Mouse (Mus musculus) heart, adult 2 months (tissue): ENCODE data around the gene Scaf4. TPM values are rescaled to one million over a fixed set of nuclear protein-coding genes. Genes with fewer than 3 reads are reported as not detected.
A peak's percentile ranks its signal among the peaks of the same experiment; 100 is the strongest.

Experiments
- DNase-seq, 2 experiments: peaks; one replicate each; pipeline ENCODE4 v3.0.0; 2021
- H3K27ac ChIP-seq: fragments of 200-600 bp; 2 replicates; pipeline ENCODE4 v1.8.1; 2022
- H3K27me3 ChIP-seq: fragments of 200-500 bp; 2 replicates; pipeline ENCODE4 v1.6.1; 2012; ENCODE audit warnings: mild to moderate bottlenecking, low read length, inconsistent platforms, mixed read lengths; ENCODE audit not compliant: control insufficient read depth, insufficient read depth
- H3K36me3 ChIP-seq: fragments of 200-500 bp; 2 replicates; pipeline ENCODE4 v1.6.1; 2012; ENCODE audit warnings: low read length, inconsistent platforms; ENCODE audit not compliant: control insufficient read depth, insufficient read depth
- H3K4me1 ChIP-seq: fragments of 200-500 bp; 2 replicates; pipeline ENCODE4 v1.6.1; 2011; ENCODE audit warnings: low read length; ENCODE audit not compliant: control insufficient read depth, insufficient read depth
- H3K4me3 ChIP-seq: fragments of 200-600 bp; 2 replicates; pipeline ENCODE4 v1.8.1; 2022
- H3K79me2 ChIP-seq: fragments of 200-500 bp; replicated peaks from 2 replicates; pipeline ENCODE4 v1.6.1; 2012; ENCODE audit warnings: mild to moderate bottlenecking, inconsistent platforms, low read length, moderate library complexity, mixed read lengths; ENCODE audit not compliant: control insufficient read depth, insufficient read depth
- H3K9ac ChIP-seq: fragments of 200-500 bp; 2 replicates; pipeline ENCODE4 v1.6.1; 2012; ENCODE audit warnings: low read depth, mild to moderate bottlenecking, control low read depth, inconsistent platforms, low read length, mixed read lengths
- CTCF ChIP-seq: fragments of 200-600 bp; IDR thresholded peaks from 2 replicates; pipeline ENCODE4 v1.8.1; 2022; ENCODE audit warnings: antibody characterized with exemption, mild to moderate bottlenecking, moderate library complexity
- EP300 ChIP-seq: fragments of 200-500 bp; IDR thresholded peaks from 2 replicates; pipeline ENCODE4 v1.6.1; 2011; ENCODE audit warnings: low read depth, low read length, control low read depth; ENCODE audit not compliant: insufficient read depth
- POLR2A ChIP-seq: fragments of 200-500 bp; IDR thresholded peaks from 2 replicates; pipeline ENCODE4 v1.6.1; 2011; ENCODE audit warnings: mild to moderate bottlenecking, low read depth, low read length, control low read depth; ENCODE audit not compliant: insufficient read depth
- WGBS: fragments of 180-500 bp; shearing (Covaris S2); methylation state at CpG from one replicate; pipeline ENCODE4 v1.1.7; 2018; 5-methylcytosine and 5-hydroxymethylcytosine counted together
- intact Hi-C: fragments of 180-260 bp; cut with DNase I; formaldehyde crosslinking; loops from one replicate; pipeline ENCODE4 v1.15.1; 2025
- polyA plus RNA-seq: library from polyadenylated mRNA; depleted of rRNA; stranded (reverse); fragments of >200 nt; gene quantifications from 2 replicates; pipeline ENCODE4 v1.2.3, GENCODE M21; 2012
- total RNA-seq, 2 experiments: library from RNA; stranded (reverse); gene quantifications; 2 replicates each; pipeline ENCODE4 v1.2.3; 2021

Gene Scaf4
- total and polyA plus RNA-seq, 3 experiments: 17.8 to 19.9 (median 18.8) TPM

- Histone ChIP-seq H3K4me3 (no peak overlapping the region), H3K27ac (no peak overlapping the region), H3K9ac (no peak overlapping the region), H3K36me3 (no peaks in the 10 kb centered on the region), H3K27me3 (no peaks in the 10 kb centered on the region), H3K4me1 (peaks cover 3% of the 10 kb centered on the region), H3K79me2 (no peaks in the 10 kb centered on the region)
- intact Hi-C loops: loop anchor here (5.0 kb wide), 1 partner anchor 83 kb away; the partner anchor contains the start of gene Scaf4
- WGBS: 82% methylated on average over 10 of the region's 10 CpGs
- DNase-seq: no peak
- TF ChIP-seq EP300: no peak
- TF ChIP-seq POLR2A: no peak
- no peak for TF ChIP-seq CTCF
Measured at GRCm38 (mm10) chr16:90199174-90199573, 85.1 kb downstream of the Scaf4 start.

GRCm38 (mm10) chr16:90198626-90199025, 85.7 kb downstream of the Scaf4 start:
- Histone ChIP-seq H3K9ac (no peak overlapping the region), H3K4me1 (peaks cover 3% of the 10 kb centered on the region), H3K27me3 (no peaks in the 10 kb centered on the region), H3K79me2 (no peaks in the 10 kb centered on the region), H3K4me3 (no peak overlapping the region), H3K36me3 (no peaks in the 10 kb centered on the region), H3K27ac (no peak overlapping the region)
- DNase-seq: no peak
- intact Hi-C loops: loop anchor here (5.0 kb wide), 1 partner anchor 84 kb away; the partner anchor contains the start of gene Scaf4
- no peak for TF ChIP-seq POLR2A
- no peak for TF ChIP-seq EP300
- no peak for TF ChIP-seq CTCF
- 68% methylated on average over 6 of the region's 6 CpGs for WGBS

GRCm38 (mm10) chr16:90197337-90197973, 86.8 kb downstream of the Scaf4 start:
- peak overlapping the region; percentile 44 for H3K4me3 ChIP-seq
- peaks cover 3% of the 10 kb centered on the region for H3K4me1 ChIP-seq
- peak; percentile 77 to 82 for DNase-seq
- H3K27me3 ChIP-seq: no peaks in the 10 kb centered on the region
- no peaks in the 10 kb centered on the region for H3K36me3 ChIP-seq
- H3K9ac ChIP-seq: peak overlapping the region; percentile 53
- peak overlapping the region; percentile 69 for H3K27ac ChIP-seq
- no peaks in the 10 kb centered on the region for H3K79me2 ChIP-seq
- TF ChIP-seq POLR2A: 0 out of 2 replicates have a peak, but pooled peaks have one; percentile 21
- TF ChIP-seq EP300: no peak
- peak; percentile 82 for TF ChIP-seq CTCF
- WGBS: 1% methylated on average over 22 of the region's 22 CpGs
- intact Hi-C loops: loop anchor here (2.0 to 5.0 kb wide), 2 partner anchors 23 to 85 kb away; partner anchors contain the start of genes Scaf4 and Sod1

GRCm38 (mm10) chr16:90196688-90197240, 87.5 kb downstream of the Scaf4 start:
- H3K36me3 ChIP-seq: no peaks in the 10 kb centered on the region
- 66% methylated on average over 7 of the region's 7 CpGs for WGBS
- H3K4me3 ChIP-seq: no peak overlapping the region
- no peaks in the 10 kb centered on the region for H3K27me3 ChIP-seq
- no peak overlapping the region for H3K9ac ChIP-seq
- H3K4me1 ChIP-seq: peaks cover 3% of the 10 kb centered on the region
- TF ChIP-seq CTCF: no peak
- no peak for TF ChIP-seq EP300
- TF ChIP-seq POLR2A: no peak
- H3K79me2 ChIP-seq: no peaks in the 10 kb centered on the region
- peak overlapping the region; percentile 54 for H3K27ac ChIP-seq
- intact Hi-C loops: loop anchor here (2.0 to 5.0 kb wide), 2 partner anchors 24 to 86 kb away; partner anchors contain the start of genes Scaf4 and Sod1
- no peak for DNase-seq

- Histone ChIP-seq H3K4me3 (no peak overlapping the region), H3K4me1 (peaks cover 3% of the 10 kb centered on the region), H3K27ac (no peak overlapping the region), H3K27me3 (no peaks in the 10 kb centered on the region), H3K79me2 (no peaks in the 10 kb centered on the region), H3K9ac (no peak overlapping the region), H3K36me3 (no peaks in the 10 kb centered on the region)
- intact Hi-C loops: no loop called here
- TF ChIP-seq POLR2A (no peak), EP300 (no peak), CTCF (no peak)
- DNase-seq: no peak
Measured at GRCm38 (mm10) chr16:90193719-90194118, 90.6 kb downstream of the Scaf4 start.

GRCm38 (mm10) chr16:90191289-90191688, 93.0 kb downstream of the Scaf4 start:
- Histone ChIP-seq H3K79me2 (no peaks in the 10 kb centered on the region), H3K27ac (no peak overlapping the region), H3K36me3 (no peaks in the 10 kb centered on the region), H3K4me1 (no peaks in the 10 kb centered on the region), H3K4me3 (no peak overlapping the region), H3K27me3 (no peaks in the 10 kb centered on the region), H3K9ac (no peak overlapping the region)
- WGBS: 82% methylated on average over 6 of the region's 6 CpGs
- DNase-seq: no peak
- intact Hi-C loops: no loop called here
- TF ChIP-seq POLR2A (no peak), CTCF (no peak), EP300 (no peak)
